Mouse (Mus musculus) heart, adult 2 months (tissue): Measurements from ENCODE around the gene Dimt1.

Experiments used
- CTCF ChIP-seq: fragments of 200-600 bp; IDR thresholded peaks from 2 replicates; pipeline ENCODE4 v1.8.1; 2022; ENCODE audit warnings: antibody characterized with exemption, mild to moderate bottlenecking, moderate library complexity
- POLR2A ChIP-seq: fragments of 200-500 bp; IDR thresholded peaks from 2 replicates; pipeline ENCODE4 v1.6.1; 2011; ENCODE audit warnings: mild to moderate bottlenecking, low read depth, low read length, control low read depth; ENCODE audit not compliant: insufficient read depth

DNA sequence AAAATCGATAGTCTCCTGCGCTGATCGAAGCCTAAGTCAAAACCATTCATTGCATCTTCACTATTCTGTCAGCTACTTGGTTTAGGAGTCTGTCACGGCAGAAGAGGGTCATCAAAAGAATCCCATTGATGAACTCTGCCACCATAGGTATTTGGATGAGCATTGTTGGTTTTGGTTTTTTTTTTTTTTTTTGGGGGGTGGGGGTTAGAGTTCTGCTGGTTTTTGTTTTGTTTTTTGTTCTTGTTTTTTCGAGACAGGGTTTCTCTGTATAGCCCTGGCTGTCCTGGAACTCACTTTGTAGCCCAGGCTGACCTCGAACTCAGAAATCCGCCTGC is 9.8 kb upstream of the Dimt1 start:
- no peak for TF ChIP-seq POLR2A
- TF ChIP-seq CTCF = no peak
